Mouse (Mus musculus) ES-E14 (cell line): Measurements from ENCODE around the gene Cbl. TPM values are rescaled to one million over a fixed set of nuclear protein-coding genes. Genes with fewer than 3 reads are reported as not detected.
A peak's percentile ranks its signal among the peaks of the same experiment; 100 is the strongest.
"Not testable (repeated sequence)": the region's sequence is repeated elsewhere in the genome, so short reads cannot be mapped to it uniquely, and the experiment has no call there.

Source experiments
- DNase-seq: peaks from one replicate; pipeline ENCODE4 v3.0.0-alpha.2; 2013; ENCODE audit warnings: low read depth, low spot score
- H3K27ac ChIP-seq: 2 replicates; pipeline ENCODE4 v1.5.1; 2012; ENCODE audit warnings: low read depth, mild to moderate bottlenecking, low read length, moderate library complexity, mixed read lengths; ENCODE audit not compliant: poor library complexity, insufficient read depth, severe bottlenecking
- H3K36me3 ChIP-seq: 2 replicates; pipeline ENCODE4 v1.6.1; 2012; ENCODE audit warnings: mild to moderate bottlenecking, low read length, moderate library complexity, mixed read lengths; ENCODE audit not compliant: control insufficient read depth, poor library complexity, insufficient read depth, severe bottlenecking
- H3K4me1 ChIP-seq, 2 experiments: fragments of 150-350 bp in 1 of 2; sonication (generic) in 1 of 2; 2 replicates each; pipeline ENCODE4 v1.6.1; 2012; ENCODE audit warnings: low read length in 2 of 2, mild to moderate bottlenecking in 1 of 2, mixed read lengths in 1 of 2; ENCODE audit not compliant: control insufficient read depth in 2 of 2, insufficient read depth in 2 of 2, poor library complexity in 1 of 2
- H3K4me3 ChIP-seq, 2 experiments: fragments of 150-350 bp in 1 of 2; sonication (generic) in 1 of 2; 2 replicates each; pipeline ENCODE4 v1.5.1; 2012; ENCODE audit warnings: low read length in 2 of 2, low read depth in 1 of 2, mild to moderate bottlenecking in 1 of 2, mixed read lengths in 1 of 2; ENCODE audit not compliant: insufficient read depth in 1 of 2, poor library complexity in 1 of 2, severe bottlenecking in 1 of 2
- H3K9ac ChIP-seq: 2 replicates; pipeline ENCODE4 v1.6.1; 2012; ENCODE audit warnings: low read depth, mild to moderate bottlenecking, low read length, mixed read lengths; ENCODE audit not compliant: poor library complexity, insufficient read depth, severe bottlenecking
- H3K9me3 ChIP-seq: fragments of 150-350 bp; sonication (generic); 2 replicates; pipeline ENCODE4 v1.6.1; 2012; ENCODE audit warnings: low read depth, mild to moderate bottlenecking, low read length; ENCODE audit not compliant: control insufficient read depth, insufficient read depth
- CHD2 ChIP-seq: IDR thresholded peaks from 2 replicates; pipeline ENCODE4 v1.6.1; 2014; ENCODE audit warnings: mild to moderate bottlenecking, low read depth, low read length, inconsistent platforms
- HCFC1 ChIP-seq: IDR thresholded peaks from 2 replicates; pipeline ENCODE4 v1.6.1; 2012; ENCODE audit warnings: low read length, inconsistent platforms, borderline replicate concordance; ENCODE audit not compliant: insufficient read depth
- MAFK ChIP-seq: IDR thresholded peaks from 2 replicates; pipeline ENCODE4 v1.6.1; 2014; ENCODE audit warnings: mild to moderate bottlenecking, low read depth, low read length, inconsistent platforms; ENCODE audit not compliant: insufficient read depth
- ZC3H11A ChIP-seq: IDR thresholded peaks from 2 replicates; pipeline ENCODE4 v1.6.1; 2012; ENCODE audit warnings: low read depth, mild to moderate bottlenecking, inconsistent platforms, low read length, borderline replicate concordance
- ZNF384 ChIP-seq: IDR thresholded peaks from 2 replicates; pipeline ENCODE4 v1.6.1; 2012; ENCODE audit warnings: low read depth, low read length, inconsistent platforms
- in situ Hi-C, 2 experiments: fragments of 600-800 bp; cut with MboI; formaldehyde crosslinking; loops; one replicate each; pipeline ENCODE4 v1.15.1; 2025; ENCODE audit warnings: low sequenced_read_pairs in 2 of 2, inconsistent platforms in 1 of 2; ENCODE audit not compliant: unreplicated experiment in 2 of 2
- total RNA-seq: library from RNA; depleted of rRNA; stranded (reverse); fragments of 300-350 nt; gene quantifications from 2 replicates; pipeline ENCODE4 v1.2.3, GENCODE M21; 2012

The Cbl gene
- total RNA-seq, 1 experiment = 17.3 TPM

DNA sequence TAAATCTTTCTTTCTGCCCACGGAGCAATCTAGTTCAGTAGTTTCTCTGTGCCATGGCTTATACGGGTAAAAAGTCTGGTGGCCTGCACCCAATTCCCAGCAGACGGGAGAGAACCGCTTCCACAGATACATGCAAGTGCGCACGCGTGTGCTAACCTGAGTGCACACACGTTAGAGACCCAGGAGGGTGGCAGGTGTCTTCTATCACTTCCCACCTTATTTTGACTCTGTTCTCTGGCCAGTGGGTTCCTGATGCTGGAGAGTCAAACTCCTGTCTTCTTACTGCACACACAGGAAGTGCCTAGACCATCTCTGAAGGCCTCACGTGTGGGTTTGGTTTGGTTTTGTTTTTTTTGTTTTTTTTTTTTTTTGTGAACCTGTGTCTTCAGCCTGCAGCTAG, 118.2 kb downstream of the Cbl start:
- Histone ChIP-seq H3K4me3 (no peak overlapping the region), H3K9me3 (no peaks in the 10 kb centered on the region), H3K36me3 (no peaks in the 10 kb centered on the region), H3K9ac (no peak overlapping the region), H3K27ac (no peak overlapping the region), H3K4me1 (peaks cover 0 to 11% of the 10 kb centered on the region in 2 experiments; a peak in 3 of 4 replicates)
- TF ChIP-seq ZC3H11A (no peak), ZNF384 (no peak), MAFK (no peak), HCFC1 (no peak), CHD2 (no peak)
- DNase-seq = no peak
- in situ Hi-C loops = no loop called here

DNA sequence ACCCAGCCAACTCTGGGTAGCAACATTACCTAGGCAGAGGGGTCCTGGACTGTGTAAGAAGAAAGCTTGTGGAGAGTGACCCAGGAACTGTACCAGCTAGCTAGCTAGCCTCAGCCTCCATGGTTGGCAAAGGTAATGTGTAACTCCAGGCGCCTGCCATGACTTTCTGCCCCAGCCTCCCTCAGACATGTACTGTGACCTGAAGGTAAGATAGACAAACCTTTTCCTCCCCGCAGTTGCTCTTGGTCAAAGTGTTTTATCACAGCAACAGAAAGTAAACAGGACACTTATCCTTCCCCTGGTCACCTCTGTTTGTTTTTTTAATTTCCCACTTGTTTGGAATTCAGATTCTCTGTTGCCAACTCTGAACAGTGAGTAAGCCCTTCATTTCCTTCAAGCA, 119.4 kb downstream of the Cbl start:
- no peak for DNase-seq
- in situ Hi-C loops = no loop called here
- H3K36me3 ChIP-seq = peaks cover 4% of the 10 kb centered on the region; the same call in 1 of the 2 replicates
- H3K4me1 ChIP-seq = peaks cover 0 to 11% of the 10 kb centered on the region in 2 experiments; a peak in 3 of 4 replicates
- no peak for TF ChIP-seq ZC3H11A
- TF ChIP-seq ZNF384 = no peak
- no peak for TF ChIP-seq CHD2
- no peak for TF ChIP-seq HCFC1
- TF ChIP-seq MAFK = no peak
- H3K9ac ChIP-seq = no peak overlapping the region; the same call in 1 of the 2 replicates
- no peak overlapping the region for H3K27ac ChIP-seq
- H3K9me3 ChIP-seq = no peaks in the 10 kb centered on the region
- H3K4me3 ChIP-seq = no peak overlapping the region

DNA sequence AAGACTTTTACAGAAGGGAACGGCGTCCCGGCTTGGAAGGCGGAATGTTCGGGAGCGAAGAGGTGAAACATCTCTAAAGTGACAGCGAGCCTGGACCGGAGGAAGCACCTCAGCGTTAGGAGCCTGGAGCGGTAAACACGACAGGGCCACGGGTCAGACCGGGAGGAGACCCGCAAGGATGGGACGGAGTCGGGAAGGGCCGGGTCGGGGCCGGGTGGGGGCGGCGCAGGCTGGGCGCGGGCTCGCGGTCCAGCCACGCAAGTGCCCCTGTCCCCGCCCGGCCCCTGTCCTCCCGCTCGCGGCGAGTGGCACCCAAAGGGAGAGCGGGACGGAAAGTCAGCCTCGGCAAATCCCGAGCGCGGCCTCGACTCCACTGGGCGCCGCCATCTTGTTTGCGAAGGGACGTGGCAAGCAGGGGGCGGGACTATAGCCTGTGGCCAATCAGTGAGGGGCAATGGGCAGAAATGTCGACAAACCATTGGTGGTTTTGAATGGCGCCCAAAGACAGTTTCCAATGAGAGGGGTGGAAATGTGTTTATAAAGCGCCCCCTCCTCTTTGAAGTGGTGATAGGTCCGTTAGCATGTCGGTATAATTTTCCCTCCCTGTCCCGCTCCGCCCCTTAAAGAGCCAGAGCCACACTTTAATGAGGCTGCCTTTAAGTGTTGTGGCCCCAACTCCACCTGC, 120.6 kb downstream of the Cbl start, which contains the start of the genes Gm49380 and Rnf26:
TSS of gene Gm49380 (minus strand) at position 396 of the 685 bp plus-strand sequence.
TSS of gene Rnf26 (minus strand) at position 413 of the 685 bp plus-strand sequence.
- DNase-seq = peak; percentile 95
- peak within 1 kb of the TSS; percentile 88 to 92 for H3K4me3 ChIP-seq
- no peak within 1 kb of the TSS for H3K27ac ChIP-seq
- peaks cover 0 to 18% of the 10 kb centered on the region in 2 experiments; a peak in 3 of 4 replicates for H3K4me1 ChIP-seq
- peaks cover 8% of the 10 kb centered on the region; the same call in 1 of the 2 replicates for H3K36me3 ChIP-seq
- peak within 1 kb of the TSS; percentile 82 for H3K9ac ChIP-seq
- TF ChIP-seq CHD2 = peak; percentile 90
- no peak for TF ChIP-seq MAFK
- TF ChIP-seq ZNF384 = no peak
- no peak for TF ChIP-seq ZC3H11A
- no peak for TF ChIP-seq HCFC1
- in situ Hi-C loops = no loop called here
- H3K9me3 ChIP-seq = no peaks in the 10 kb centered on the region

DNA sequence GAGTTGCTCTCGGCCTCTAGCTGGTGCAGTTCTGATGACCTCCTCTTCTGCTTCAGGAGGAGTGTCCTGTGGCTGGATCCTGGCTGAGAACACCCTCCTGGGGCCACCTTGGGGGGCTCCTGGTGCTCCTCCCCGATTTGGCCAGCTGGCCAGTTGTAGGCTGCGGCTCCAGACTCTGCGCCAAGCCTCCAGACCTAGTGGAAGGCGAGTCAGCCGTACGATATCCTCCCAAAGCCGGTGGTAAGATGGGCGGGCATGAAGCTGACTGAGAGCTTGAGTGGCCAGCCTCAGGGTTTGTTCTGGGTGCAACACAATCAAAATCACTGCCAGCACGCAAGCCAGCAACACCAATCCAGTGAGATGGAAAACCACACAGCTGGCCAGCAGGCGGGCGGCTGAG, 121.9 kb downstream of the Cbl start:
- DNase-seq, H3K4me3 ChIP-seq, H3K9me3 ChIP-seq, H3K27ac ChIP-seq, H3K9ac ChIP-seq, in situ Hi-C loops: not testable (repeated sequence)
- Histone ChIP-seq H3K36me3 (peaks cover 11% of the 10 kb centered on the region; the same call in 1 of the 2 replicates), H3K4me1 (peaks cover 0 to 29% of the 10 kb centered on the region in 2 experiments; a peak in 3 of 4 replicates)
